Mouse (Mus musculus): ENCODE data around the gene Xdh.

DNA sequence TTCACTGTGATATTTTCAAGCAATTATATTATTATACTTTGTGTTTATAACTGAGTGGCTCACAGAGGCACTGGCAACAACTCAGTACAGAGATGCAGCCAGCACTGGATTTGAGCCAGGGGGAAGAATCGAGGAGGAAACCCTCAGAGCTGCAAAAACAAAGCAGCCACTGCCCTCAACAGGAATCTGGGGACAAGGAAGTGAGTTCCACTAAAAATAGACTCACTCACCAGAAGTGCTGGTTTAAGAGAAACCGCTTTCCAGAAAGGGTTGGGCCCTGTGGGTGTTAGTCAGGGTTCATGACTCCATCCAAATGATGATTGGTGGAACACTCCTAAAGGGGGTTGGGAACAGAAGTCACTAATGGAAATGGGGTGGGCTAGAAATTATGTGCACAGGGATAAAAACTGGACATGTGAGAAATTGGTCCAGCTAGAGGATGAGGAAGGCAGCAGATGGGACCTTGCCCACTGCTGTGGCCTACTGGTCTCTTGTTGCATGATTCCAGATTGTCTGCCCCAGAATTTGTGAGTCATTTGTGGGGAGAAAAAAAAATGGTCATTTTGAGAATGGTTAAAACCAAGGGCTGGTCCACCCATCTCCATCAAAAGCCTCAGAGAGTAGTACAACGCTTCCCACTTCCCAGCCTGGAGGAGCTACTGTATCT, 20.5 kb upstream of the Xdh start:
- TF ChIP-seq CTCF (IDR thresholded peaks at IDR 0.05; ENCODE audit: borderline replicate concordance, control insufficient read depth, extremely low read depth, insufficient read depth, low read length, poor library complexity): no peak
- no peak for TF ChIP-seq POLR2A (IDR thresholded peaks at IDR 0.05; ENCODE audit: control insufficient read depth, extremely low read depth, insufficient read depth, low read length, poor library complexity)

Data from thymus, adult 2 months (tissue).